Mouse (Mus musculus) lung, postnatal 0 days (tissue): ENCODE data around the gene Efna5.

Experiments
- CTCF ChIP-seq: IDR thresholded peaks from 2 replicates; pipeline ENCODE4 v1.5.1; 2016; ENCODE audit warnings: antibody characterized with exemption, mild to moderate bottlenecking
- EP300 ChIP-seq: IDR thresholded peaks from 2 replicates; pipeline ENCODE4 v1.6.1; 2016; ENCODE audit warnings: antibody characterized with exemption, mild to moderate bottlenecking, control low read depth

- TF ChIP-seq CTCF (no peak), EP300 (no peak)
Observed at GRCm38 (mm10) chr17:62652451-62652850, 228.7 kb downstream of the Efna5 start.
